Mouse (Mus musculus) ES-E14 (cell line): ENCODE data around the gene Irak4.

Source experiments
- CHD2 ChIP-seq: IDR thresholded peaks from 2 replicates; pipeline ENCODE4 v1.6.1; 2014; ENCODE audit warnings: mild to moderate bottlenecking, low read depth, low read length, inconsistent platforms
- HCFC1 ChIP-seq: IDR thresholded peaks from 2 replicates; pipeline ENCODE4 v1.6.1; 2012; ENCODE audit warnings: low read length, inconsistent platforms, borderline replicate concordance; ENCODE audit not compliant: insufficient read depth

DNA sequence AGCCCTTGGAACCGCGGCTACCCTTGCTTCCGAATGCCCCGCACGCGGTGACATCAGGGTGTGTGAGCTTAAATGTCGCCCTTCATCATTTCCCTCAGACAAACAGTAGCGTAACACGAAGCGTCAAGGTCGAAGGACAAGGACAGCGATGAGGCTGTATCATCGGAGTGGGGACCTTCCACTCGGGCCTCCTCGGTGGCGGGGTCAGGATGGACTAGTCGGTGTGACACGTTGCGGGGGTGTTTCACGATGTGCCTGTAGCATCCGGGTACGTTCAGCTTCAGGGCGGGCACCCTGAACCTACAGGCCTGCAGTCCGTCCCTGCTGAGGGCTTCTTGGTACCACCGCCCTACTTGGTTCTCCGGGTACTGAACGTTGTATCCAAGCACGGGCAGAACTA is 20.2 kb upstream of the Irak4 start:
- TF ChIP-seq HCFC1 (no peak), CHD2 (no peak)
